Mouse (Mus musculus) CH12.LX (cell line): Measurements from ENCODE around the gene Tacr3. TPM values are rescaled to one million over a fixed set of nuclear protein-coding genes. Genes with fewer than 3 reads are reported as not detected.

ENCODE experiments used
- DNase-seq: peaks from one replicate; pipeline ENCODE4 v3.0.0-alpha.2; 2013; ENCODE audit errors: extremely low read depth
- H3K27ac ChIP-seq: 2 replicates; pipeline ENCODE4 v1.5.1; 2012; ENCODE audit warnings: low read depth, mild to moderate bottlenecking, control low read depth, moderate library complexity; ENCODE audit not compliant: insufficient read depth
- H3K27me3 ChIP-seq: replicated peaks from 2 replicates; pipeline ENCODE3; 2012; ENCODE audit warnings: inconsistent platforms
- H3K36me3 ChIP-seq, 2 experiments: replicated peaks in 1 of 2; 2 replicates each; pipeline versions ENCODE3 to v1.6.1; 2012; ENCODE audit warnings: inconsistent platforms in 1 of 2, low read length in 1 of 2, mild to moderate bottlenecking in 1 of 2, mixed read lengths in 1 of 2, moderate library complexity in 1 of 2; ENCODE audit not compliant: control insufficient read depth in 1 of 2, insufficient read depth in 1 of 2
- H3K4me1 ChIP-seq, 2 experiments: 2 replicates each; pipeline ENCODE4 v1.6.1; 2012; ENCODE audit warnings: inconsistent platforms in 1 of 2, moderate library complexity in 1 of 2; ENCODE audit not compliant: insufficient read depth in 2 of 2, control insufficient read depth in 1 of 2
- H3K4me2 ChIP-seq: 2 replicates; pipeline ENCODE4 v1.6.1; 2012; ENCODE audit warnings: low read depth, mild to moderate bottlenecking, control low read depth; ENCODE audit not compliant: poor library complexity, insufficient read depth, severe bottlenecking
- H3K4me3 ChIP-seq, 3 experiments: fragments of 150-350 bp in 1 of 3; sonication (generic) in 1 of 3; replicated peaks in 1 of 3; 2 replicates each; pipeline versions ENCODE3 to v1.5.1; 2011 to 2012; ENCODE audit warnings: low read depth in 2 of 3, low read length in 2 of 3, mild to moderate bottlenecking in 2 of 3, moderate library complexity in 2 of 3, control low read depth in 1 of 3, improper control_type of control experiment in 1 of 3, inconsistent platforms in 1 of 3, mixed read lengths in 1 of 3; ENCODE audit not compliant: poor library complexity in 1 of 3
- H3K79me2 ChIP-seq: replicated peaks from 2 replicates; pipeline ENCODE4 v1.6.1; 2012; ENCODE audit warnings: mild to moderate bottlenecking, moderate library complexity; ENCODE audit not compliant: control insufficient read depth, poor library complexity, insufficient read depth, severe bottlenecking; ENCODE audit errors: extremely low read depth
- H3K9ac ChIP-seq: 2 replicates; pipeline ENCODE4 v1.6.1; 2012; ENCODE audit warnings: low read depth, mild to moderate bottlenecking, control low read depth, moderate library complexity; ENCODE audit not compliant: insufficient read depth
- H3K9me3 ChIP-seq: replicated peaks from 2 replicates; pipeline ENCODE3; 2012; ENCODE audit warnings: low read length, inconsistent platforms, mixed read lengths
- CHD1 ChIP-seq: IDR thresholded peaks from 2 replicates; pipeline ENCODE4 v1.6.1; 2012; ENCODE audit warnings: low read depth, low read length, improper control_type of control experiment, inconsistent platforms
- CHD2 ChIP-seq: IDR thresholded peaks from 2 replicates; pipeline ENCODE4 v1.6.1; 2011; ENCODE audit warnings: low read length, improper control_type of control experiment
- E2F4 ChIP-seq: IDR thresholded peaks from 2 replicates; pipeline ENCODE4 v1.6.1; 2011; ENCODE audit warnings: low read depth, low read length, improper control_type of control experiment; ENCODE audit not compliant: insufficient replicate concordance
- HCFC1 ChIP-seq: IDR thresholded peaks from 2 replicates; pipeline ENCODE4 v1.6.1; 2012; ENCODE audit warnings: low read depth, mild to moderate bottlenecking, inconsistent platforms, low read length, improper control_type of control experiment
- MAZ ChIP-seq: IDR thresholded peaks from 2 replicates; pipeline ENCODE4 v1.6.1; 2012; ENCODE audit warnings: low read depth, mild to moderate bottlenecking, inconsistent platforms, low read length, improper control_type of control experiment, moderate library complexity
- MYC ChIP-seq: IDR thresholded peaks from 2 replicates; pipeline ENCODE4 v1.6.1; 2011; ENCODE audit warnings: low read depth, mild to moderate bottlenecking, improper control_type of control experiment, low read length
- PAX5 ChIP-seq: IDR thresholded peaks from 2 replicates; pipeline ENCODE4 v1.6.1; 2012; ENCODE audit warnings: low read length, inconsistent platforms, mixed read lengths
- POLR2AphosphoS2 ChIP-seq: IDR thresholded peaks from 2 replicates; pipeline ENCODE4 v1.6.1; 2011; ENCODE audit warnings: low read depth, low read length, improper control_type of control experiment
- RAD21 ChIP-seq: IDR thresholded peaks from 2 replicates; pipeline ENCODE4 v1.6.1; 2011; ENCODE audit warnings: low read depth, mild to moderate bottlenecking, low read length, improper control_type of control experiment, moderate library complexity
- RCOR1 ChIP-seq: conservative IDR thresholded peaks from 2 replicates; pipeline ENCODE4 v1.6.1; 2012; ENCODE audit warnings: low read depth, mild to moderate bottlenecking, inconsistent platforms, low read length, improper control_type of control experiment
- SMC3 ChIP-seq: IDR thresholded peaks from 2 replicates; pipeline ENCODE4 v1.6.1; 2011; ENCODE audit warnings: low read depth, low read length, improper control_type of control experiment
- USF1 ChIP-seq: IDR thresholded peaks from 2 replicates; pipeline ENCODE4 v1.6.1; 2014; ENCODE audit warnings: low read depth, mild to moderate bottlenecking, inconsistent platforms, low read length, improper control_type of control experiment
- USF2 ChIP-seq: conservative IDR thresholded peaks from 2 replicates; pipeline ENCODE4 v1.6.1; 2011; ENCODE audit warnings: low read depth, low read length, improper control_type of control experiment
- ZKSCAN1 ChIP-seq: IDR thresholded peaks from 2 replicates; pipeline ENCODE4 v1.6.1; 2012; ENCODE audit warnings: low read depth, inconsistent platforms, low read length, improper control_type of control experiment, borderline replicate concordance
- ZNF384 ChIP-seq: IDR thresholded peaks from 2 replicates; pipeline ENCODE4 v1.6.1; 2012; ENCODE audit warnings: low read depth, low read length, improper control_type of control experiment, inconsistent platforms
- dilution Hi-C: fragments of 300-500 bp; cut with MboI; formaldehyde crosslinking; loops from 2 replicates; pipeline ENCODE4 v1.14.3; 2020; ENCODE audit warnings: low sequenced_read_pairs; ENCODE audit not compliant: extremely low pct_unique_long_range_greater_than_20kb, extremely low pct_ligation_motif_present
- in situ Hi-C: fragments of 300-500 bp; cut with MboI; formaldehyde crosslinking; loops from 3 replicates; pipeline ENCODE4 v1.14.3; 2019; ENCODE audit warnings: low sequenced_read_pairs, low pct_ligation_motif_present, low pct_unique_long_range_greater_than_20kb, mixed read lengths
- polyA plus RNA-seq: library from polyadenylated mRNA; unstranded; fragments of >175 nt; gene quantifications from 2 replicates; pipeline ENCODE4 v1.2.1, GENCODE M21; 2012; ENCODE audit warnings: low read depth; ENCODE audit not compliant: insufficient read length
- total RNA-seq, 2 experiments: library from RNA; depleted of rRNA; stranded (reverse); fragments of 300-350 nt in 1 of 2; fragments of >200 nt in 1 of 2; gene quantifications; 2 replicates each; pipeline ENCODE4 v1.2.3; 2012 to 2014

Tacr3 gene
- not detected in 2 replicates for total RNA-seq (2012; rRNA removed)
- not detected in 2 replicates for total RNA-seq (2014; rRNA removed)
- not detected in 2 replicates for polyA plus RNA-seq

- DNase-seq: no peak
- Histone ChIP-seq H3K9ac (no peak within 1 kb of the TSS), H3K79me2 (no peaks in the 10 kb centered on the region), H3K36me3 (no peaks in the 10 kb centered on the region), H3K27ac (no peak within 1 kb of the TSS), H3K4me2 (no peak within 1 kb of the TSS), H3K27me3 (no peaks in the 10 kb centered on the region), H3K9me3 (no peaks in the 10 kb centered on the region), H3K4me3 (no peak within 1 kb of the TSS), H3K4me1 (no peaks in the 10 kb centered on the region)
- TF ChIP-seq SMC3 (no peak), CHD1 (no peak), ZNF384 (no peak), PAX5 (no peak), E2F4 (no peak), MYC (no peak), HCFC1 (no peak), RAD21 (no peak), CHD2 (no peak), RCOR1 (no peak)
- dilution Hi-C loops: no loop called here
- in situ Hi-C loops: no loop called here
Measured at GRCm38 (mm10) chr3:134828875-134829530, at the start of gene Tacr3. Gene Tacr3, plus strand, starts transcription at chr3:134829007.

GRCm38 (mm10) chr3:134828492-134828874 is 324 bp upstream of the Tacr3 start:
- H3K4me2 ChIP-seq: no peak overlapping the region
- no peak overlapping the region for H3K4me3 ChIP-seq
- H3K9me3 ChIP-seq: no peaks in the 10 kb centered on the region
- in situ Hi-C loops: no loop called here
- H3K79me2 ChIP-seq: no peaks in the 10 kb centered on the region
- H3K36me3 ChIP-seq: no peaks in the 10 kb centered on the region
- no peak for DNase-seq
- no peak overlapping the region for H3K27ac ChIP-seq
- H3K9ac ChIP-seq: no peak overlapping the region
- TF ChIP-seq ZKSCAN1 (no peak), MAZ (no peak), RCOR1 (no peak), POLR2AphosphoS2 (no peak), USF1 (no peak), USF2 (no peak)
- TF ChIP-seq, all 38 proteins: peak for 0
- no peaks in the 10 kb centered on the region for H3K27me3 ChIP-seq
- dilution Hi-C loops: no loop called here
- H3K4me1 ChIP-seq: no peaks in the 10 kb centered on the region
